Mouse (Mus musculus): ENCODE results near the gene Ugt2a1. TPM values are rescaled to one million over a fixed set of nuclear protein-coding genes. Genes with fewer than 3 reads are reported as not detected.
"Not testable (repeated sequence)": the region's sequence is repeated elsewhere in the genome, so short reads cannot be mapped to it uniquely, and the experiment has no call there.

Gene Ugt2a1
- polyA plus RNA-seq, 2 experiments, result not detected

DNA sequence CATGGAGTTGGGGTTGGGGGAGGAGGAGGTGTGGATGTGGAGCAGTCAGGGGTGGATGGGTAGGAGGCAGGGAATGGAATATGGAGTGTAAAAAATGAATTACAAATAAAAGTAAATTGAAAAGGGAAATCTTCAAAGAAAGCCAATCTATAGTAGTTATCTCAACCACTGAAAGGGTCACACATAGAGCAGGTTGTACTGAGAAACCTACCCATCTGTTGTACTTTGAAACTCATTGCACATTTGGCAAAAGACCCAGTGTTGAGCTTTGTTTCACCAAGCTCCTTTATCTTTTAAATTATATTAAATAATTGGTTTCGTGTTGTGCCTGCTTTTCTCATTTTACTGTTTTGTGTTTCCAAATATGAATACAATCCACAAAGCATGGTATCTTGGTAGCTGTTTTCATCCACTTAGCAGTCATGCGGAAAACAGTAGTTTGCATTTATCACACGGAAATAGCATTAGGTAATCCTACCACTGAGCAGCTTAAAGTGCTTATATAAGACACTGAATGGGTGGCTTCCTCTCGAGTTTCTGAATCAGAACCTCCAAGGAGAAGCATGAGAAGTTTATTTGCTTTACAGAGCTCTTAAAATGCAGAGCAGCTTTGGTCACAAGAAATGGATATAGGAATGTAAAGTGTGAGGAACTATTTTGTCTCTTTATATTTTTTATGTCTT lies 15.2 kb upstream of the Ugt2a1 start:
- Histone ChIP-seq H3K27ac (no peak overlapping the region), H3K9ac (replicated peaks) (no peak overlapping the region), H3K27me3 (ENCODE audit: control insufficient read depth, insufficient read depth, low read length) (no peaks in the 10 kb centered on the region), H3K9me3 (ENCODE audit: control insufficient read depth, low read length) (no peaks in the 10 kb centered on the region), H3K36me3 (replicated peaks; ENCODE audit: control insufficient read depth, insufficient read depth, low read depth) (no peaks in the 10 kb centered on the region), H3K4me3 (ENCODE audit: insufficient read depth in 1 of 2, low read depth in 2 of 2, low read length in 2 of 2) (no peak overlapping the region), H3K4me2 (ENCODE audit: low read depth) (no peak overlapping the region), H3K4me1 (replicated peaks; ENCODE audit: control insufficient read depth in 2 of 2, insufficient read depth in 2 of 2, low read length in 1 of 2) (no peaks in the 10 kb centered on the region)
- 44% methylated on average over 4 of the region's 4 CpGs for WGBS (ENCODE audit: insufficient replicate concordance)
- TF ChIP-seq CTCF (IDR thresholded peaks at IDR 0.05; ENCODE audit: low read depth) (no peak), EP300 (IDR thresholded peaks at IDR 0.05; ENCODE audit: low read depth) (no peak)
- ATAC-seq (ENCODE audit: insufficient read depth) (no peak), DNase-seq (ENCODE audit: low read depth in 3 of 3, low spot score in 3 of 3) (no peak)

DNA sequence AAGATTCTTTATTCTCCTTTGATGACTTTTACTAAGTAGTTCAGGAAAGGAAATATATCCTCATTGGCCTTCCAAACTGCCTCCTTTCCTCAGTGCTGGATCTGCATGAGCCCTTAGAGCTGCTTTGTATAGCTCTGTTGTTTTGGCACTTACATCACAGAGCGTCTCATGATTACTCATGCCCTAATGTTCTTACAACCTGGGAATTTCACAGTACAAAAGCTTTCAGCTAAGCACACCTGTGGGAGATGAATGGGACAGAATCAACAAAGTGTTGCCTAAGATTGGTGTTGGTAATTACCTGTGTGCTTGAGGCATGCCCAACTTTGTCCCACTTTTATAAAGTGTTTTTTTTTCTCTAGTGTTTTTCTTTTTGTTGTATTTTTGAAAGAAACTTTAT lies 12.0 kb upstream of the Ugt2a1 start:
- TF ChIP-seq CTCF (IDR thresholded peaks at IDR 0.05; ENCODE audit: low read depth) (no peak), EP300 (IDR thresholded peaks at IDR 0.05; ENCODE audit: low read depth) (no peak)
- no peak for ATAC-seq (ENCODE audit: insufficient read depth)
- WGBS (ENCODE audit: insufficient replicate concordance), result 73% methylated on average over 1 of the region's 1 CpGs

DNA sequence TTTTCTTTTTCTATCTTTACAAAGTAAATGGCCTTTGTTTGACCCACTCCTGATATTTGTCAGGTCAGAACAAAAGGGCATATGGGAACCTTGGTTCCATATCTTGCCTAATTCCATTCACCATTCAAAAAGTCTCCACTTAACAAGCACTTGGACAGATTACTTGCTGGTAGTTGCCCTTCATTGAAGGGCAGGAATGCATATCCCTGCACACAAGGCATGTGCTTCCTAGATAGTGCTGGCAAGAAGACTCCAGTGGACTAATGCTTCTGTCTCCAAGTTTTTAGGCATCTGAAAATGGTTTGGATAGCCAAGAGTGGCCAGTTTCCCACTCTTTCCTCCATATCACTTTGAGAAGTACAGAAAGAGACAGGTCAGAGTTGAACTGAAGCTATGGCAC lies 8.7 kb upstream of the Ugt2a1 start:
- no peak for TF ChIP-seq EP300 (IDR thresholded peaks at IDR 0.05; ENCODE audit: low read depth)
- TF ChIP-seq CTCF (IDR thresholded peaks at IDR 0.05; ENCODE audit: low read depth), result no peak

More for the DNA sequence above, 12.0 kb upstream of the Ugt2a1 start:
- Histone ChIP-seq H3K4me1 (replicated peaks; ENCODE audit: control insufficient read depth in 2 of 2, insufficient read depth in 2 of 2, low read length in 1 of 2) (no peaks in the 10 kb centered on the region), H3K9me3 (ENCODE audit: control insufficient read depth, low read length) (no peaks in the 10 kb centered on the region), H3K36me3 (replicated peaks; ENCODE audit: control insufficient read depth, insufficient read depth, low read depth) (no peaks in the 10 kb centered on the region), H3K4me2 (ENCODE audit: low read depth) (no peak overlapping the region), H3K27ac (no peak overlapping the region), H3K27me3 (ENCODE audit: control insufficient read depth, insufficient read depth, low read length) (no peaks in the 10 kb centered on the region), H3K4me3 (ENCODE audit: insufficient read depth in 1 of 2, low read depth in 2 of 2, low read length in 2 of 2) (no peak overlapping the region), H3K9ac (replicated peaks) (no peak overlapping the region)
- no peak for DNase-seq (ENCODE audit: low read depth in 3 of 3, low spot score in 3 of 3)

DNA sequence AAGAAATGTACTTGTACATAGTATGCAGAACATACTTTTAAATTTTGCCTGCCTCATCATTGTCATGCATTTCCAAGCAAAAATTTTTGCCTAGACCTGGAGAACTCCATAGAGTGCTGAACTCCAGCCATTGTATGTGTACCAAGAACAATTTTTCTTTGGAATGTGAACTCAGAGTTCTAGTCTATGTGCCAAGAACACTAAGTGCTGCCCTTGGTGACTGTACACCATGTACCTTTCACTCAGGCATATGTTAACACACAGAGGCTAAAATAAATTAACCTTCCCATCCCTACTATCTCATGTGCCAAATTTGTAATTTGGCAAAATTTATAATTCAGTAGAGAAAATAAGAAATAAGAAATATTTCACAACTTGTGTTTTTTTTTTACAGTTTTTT lies 8.3 kb upstream of the Ugt2a1 start:
- H3K27me3 ChIP-seq (ENCODE audit: control insufficient read depth, insufficient read depth, low read length), result no peaks in the 10 kb centered on the region
- no peak for DNase-seq (ENCODE audit: low read depth in 3 of 3, low spot score in 3 of 3)
- no peak overlapping the region for H3K9ac ChIP-seq (replicated peaks)
- H3K4me1 ChIP-seq (replicated peaks; ENCODE audit: control insufficient read depth in 2 of 2, insufficient read depth in 2 of 2, low read length in 1 of 2), result no peaks in the 10 kb centered on the region
- ATAC-seq (ENCODE audit: insufficient read depth), result no peak
- no peak overlapping the region for H3K27ac ChIP-seq
- H3K9me3 ChIP-seq (ENCODE audit: control insufficient read depth, low read length), result no peaks in the 10 kb centered on the region
- no peaks in the 10 kb centered on the region for H3K36me3 ChIP-seq (replicated peaks; ENCODE audit: control insufficient read depth, insufficient read depth, low read depth)
- H3K4me3 ChIP-seq (ENCODE audit: insufficient read depth in 1 of 2, low read depth in 2 of 2, low read length in 2 of 2), result no peak overlapping the region
- no peak for TF ChIP-seq EP300 (IDR thresholded peaks at IDR 0.05; ENCODE audit: low read depth)
- no peak for TF ChIP-seq CTCF (IDR thresholded peaks at IDR 0.05; ENCODE audit: low read depth)
- no peak overlapping the region for H3K4me2 ChIP-seq (ENCODE audit: low read depth)

More for the DNA sequence above, 8.7 kb upstream of the Ugt2a1 start:
- no peak for DNase-seq (ENCODE audit: low read depth in 3 of 3, low spot score in 3 of 3)
- Histone ChIP-seq H3K36me3 (replicated peaks; ENCODE audit: control insufficient read depth, insufficient read depth, low read depth) (no peaks in the 10 kb centered on the region), H3K9ac (replicated peaks) (no peak overlapping the region), H3K4me1 (replicated peaks; ENCODE audit: control insufficient read depth in 2 of 2, insufficient read depth in 2 of 2, low read length in 1 of 2) (no peaks in the 10 kb centered on the region), H3K27me3 (ENCODE audit: control insufficient read depth, insufficient read depth, low read length) (no peaks in the 10 kb centered on the region), H3K27ac (no peak overlapping the region), H3K9me3 (ENCODE audit: control insufficient read depth, low read length) (no peaks in the 10 kb centered on the region), H3K4me2 (ENCODE audit: low read depth) (no peak overlapping the region), H3K4me3 (ENCODE audit: insufficient read depth in 1 of 2, low read depth in 2 of 2, low read length in 2 of 2) (no peak overlapping the region)
- no peak for ATAC-seq (ENCODE audit: insufficient read depth)

DNA sequence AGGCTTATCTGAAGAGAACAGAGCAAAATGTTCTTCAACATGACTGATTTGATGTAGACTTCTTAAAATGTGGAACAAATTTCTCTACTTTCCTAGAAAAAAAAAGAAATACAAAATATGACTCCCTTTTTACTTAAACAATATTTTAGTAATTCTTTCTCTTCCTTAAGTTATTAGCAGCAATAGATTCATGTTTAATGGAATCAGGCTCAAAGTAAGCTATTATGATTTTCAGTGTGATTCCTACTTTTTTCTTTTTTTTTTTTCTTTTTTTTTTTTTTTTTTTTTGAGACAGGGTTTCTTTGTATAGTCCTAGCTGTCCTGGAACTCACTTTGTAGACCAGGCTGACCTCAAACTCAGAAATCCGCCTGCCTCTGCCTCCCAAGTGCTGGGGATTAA lies 4.0 kb downstream of the Ugt2a1 start, which contains the start of gene Gm43638:
Gm43638 (minus strand) TSS at position 101 of the 400 bp plus-strand sequence.
- DNase-seq (ENCODE audit: low read depth in 3 of 3, low spot score in 3 of 3); H3K27me3 ChIP-seq (ENCODE audit: control insufficient read depth, insufficient read depth, low read length); ATAC-seq (ENCODE audit: insufficient read depth); H3K27ac ChIP-seq; H3K4me2 ChIP-seq (ENCODE audit: low read depth); H3K9ac ChIP-seq (replicated peaks); H3K4me3 ChIP-seq (ENCODE audit: insufficient read depth in 1 of 2, low read depth in 2 of 2, low read length in 2 of 2); H3K9me3 ChIP-seq (ENCODE audit: control insufficient read depth, low read length); H3K4me1 ChIP-seq (replicated peaks; ENCODE audit: control insufficient read depth in 2 of 2, insufficient read depth in 2 of 2, low read length in 1 of 2); H3K36me3 ChIP-seq (replicated peaks; ENCODE audit: control insufficient read depth, insufficient read depth, low read depth): not testable (repeated sequence)
- WGBS (ENCODE audit: insufficient replicate concordance), result 35% methylated on average over 1 of the region's 1 CpGs
